Mouse (Mus musculus) forebrain, embryonic 10.5 days (tissue): ENCODE data around the gene 1700014D04Rik. TPM values are rescaled to one million over a fixed set of nuclear protein-coding genes. Genes with fewer than 3 reads are reported as not detected.

Source experiments
- DNase-seq: peaks from one replicate; pipeline ENCODE4 v3.0.0-alpha.2; 2017; ENCODE audit warnings: low spot score; ENCODE audit errors: extremely low spot score
- H3K27ac ChIP-seq: fragments of 300-500 bp; sonication (generic); 2 replicates; pipeline ENCODE4 v1.5.1; 2016; ENCODE audit warnings: mild to moderate bottlenecking
- H3K27me3 ChIP-seq: fragments of 300-500 bp; sonication (generic); 2 replicates; pipeline ENCODE4 v1.6.1; 2016; ENCODE audit warnings: mild to moderate bottlenecking; ENCODE audit not compliant: poor library complexity, severe bottlenecking
- H3K36me3 ChIP-seq: fragments of 300-500 bp; sonication (generic); replicated peaks from 2 replicates; pipeline ENCODE4 v1.6.1; 2016; ENCODE audit warnings: mild to moderate bottlenecking, moderate library complexity
- H3K4me1 ChIP-seq: fragments of 300-500 bp; sonication (generic); 2 replicates; pipeline ENCODE4 v1.6.1; 2016
- H3K4me3 ChIP-seq: fragments of 300-500 bp; sonication (generic); 2 replicates; pipeline ENCODE4 v1.5.1; 2016; ENCODE audit warnings: mild to moderate bottlenecking, moderate library complexity
- H3K9me3 ChIP-seq: fragments of 300-500 bp; sonication (generic); 2 replicates; pipeline ENCODE4 v1.6.1; 2016; ENCODE audit warnings: mild to moderate bottlenecking, moderate library complexity
- WGBS: fragments of 180-500 bp; shearing (Covaris S2); methylation state at CpG from one replicate; pipeline ENCODE4 v1.1.7; 2016; 5-methylcytosine and 5-hydroxymethylcytosine counted together
- polyA plus RNA-seq: library from polyadenylated mRNA; unstranded; fragments of >200 nt; fragmentation: Nextera tagmentation; extraction: Ambion mirVana; gene quantifications from 2 replicates; pipeline ENCODE4 v1.2.1, GENCODE M21; 2016

1700014D04Rik gene
- polyA plus RNA-seq, 1 experiment from 2014 or later, result not detected

DNA sequence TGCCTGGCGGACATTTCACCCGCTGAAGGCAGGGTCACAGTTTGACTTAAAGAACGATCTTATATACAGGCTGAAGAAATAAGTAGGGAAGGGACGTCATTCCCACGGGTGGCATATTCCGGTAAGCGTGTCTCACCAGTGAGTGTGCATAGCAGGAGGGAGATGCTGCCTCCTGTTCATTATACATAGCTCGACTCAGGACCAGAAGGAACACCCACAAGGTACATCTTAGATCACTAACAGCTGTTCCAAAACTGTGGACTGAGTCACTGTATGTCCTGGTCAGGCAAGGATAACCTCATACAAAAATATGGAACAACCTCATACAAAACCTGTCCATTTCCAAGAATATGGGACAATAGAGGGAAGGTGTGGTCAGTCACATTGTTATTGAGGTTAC, 47.4 kb downstream of the 1700014D04Rik start:
- DNase-seq, result no peak
- H3K27ac ChIP-seq, result no peak overlapping the region
- H3K27me3 ChIP-seq, result peaks cover 12% of the 10 kb centered on the region; the same call in 1 of the 2 replicates
- no peak overlapping the region for H3K4me3 ChIP-seq
- no peaks in the 10 kb centered on the region for H3K36me3 ChIP-seq
- 94% methylated on average over 8 of the region's 8 CpGs for WGBS
- peaks cover 5% of the 10 kb centered on the region for H3K4me1 ChIP-seq
- H3K9me3 ChIP-seq, result no peaks in the 10 kb centered on the region

DNA sequence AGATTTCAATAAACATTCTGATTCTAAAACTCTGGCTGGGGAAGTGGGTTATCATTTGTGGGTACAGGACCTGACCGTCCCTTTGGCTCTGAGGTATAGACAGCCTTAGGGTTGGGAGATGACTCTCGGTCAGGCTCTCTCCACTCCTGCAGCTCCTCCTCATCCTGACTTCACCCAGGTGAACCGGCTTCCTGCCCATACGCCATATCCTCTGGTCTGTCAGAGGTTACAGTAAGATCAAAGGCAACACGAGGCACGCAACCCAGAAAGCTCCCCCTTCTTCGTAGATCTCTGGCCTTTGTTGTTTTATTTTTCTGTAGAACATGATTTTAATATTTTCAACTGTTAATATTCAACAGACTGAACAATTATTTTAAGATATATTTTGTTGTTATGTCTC, 50.8 kb downstream of the 1700014D04Rik start:
- Histone ChIP-seq H3K4me3 (no peak overlapping the region), H3K36me3 (no peaks in the 10 kb centered on the region), H3K27ac (no peak overlapping the region), H3K4me1 (peaks cover 7% of the 10 kb centered on the region), H3K27me3 (no peaks in the 10 kb centered on the region), H3K9me3 (peaks cover 4% of the 10 kb centered on the region; the same call in 1 of the 2 replicates)
- no peak for DNase-seq
- 92% methylated on average over 7 of the region's 7 CpGs for WGBS

DNA sequence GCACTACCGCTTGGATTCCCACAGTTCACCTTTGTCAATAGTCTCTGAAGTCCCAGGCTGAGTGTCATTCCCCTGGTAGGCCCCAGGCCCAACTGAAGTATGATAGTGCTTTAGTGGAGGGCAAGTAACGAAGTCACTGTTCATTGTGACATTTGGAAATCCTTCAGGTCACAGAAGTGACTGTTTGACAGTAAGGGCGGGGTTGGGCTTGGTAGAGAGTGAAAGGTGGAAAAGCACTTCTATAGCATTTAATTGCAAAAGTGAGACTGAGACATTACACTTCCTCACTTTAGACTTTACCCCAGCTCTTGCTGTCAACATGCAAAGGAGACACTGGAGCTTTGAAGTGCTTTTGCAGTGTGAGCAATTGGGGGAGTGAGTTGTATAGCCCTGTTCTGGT, 52.5 kb downstream of the 1700014D04Rik start, which contains the start of gene 4921517D22Rik:
Gene 4921517D22Rik, minus strand, starts transcription at position 101 of the 400 bp plus-strand sequence.
- Histone ChIP-seq H3K27ac (no peak within 1 kb of the TSS), H3K4me3 (no peak within 1 kb of the TSS), H3K4me1 (peaks cover 7% of the 10 kb centered on the region), H3K36me3 (no peaks in the 10 kb centered on the region), H3K9me3 (peaks cover 4% of the 10 kb centered on the region; the same call in 1 of the 2 replicates), H3K27me3 (no peaks in the 10 kb centered on the region)
- WGBS, result 90% methylated on average over 3 of the region's 3 CpGs
- no peak for DNase-seq

DNA sequence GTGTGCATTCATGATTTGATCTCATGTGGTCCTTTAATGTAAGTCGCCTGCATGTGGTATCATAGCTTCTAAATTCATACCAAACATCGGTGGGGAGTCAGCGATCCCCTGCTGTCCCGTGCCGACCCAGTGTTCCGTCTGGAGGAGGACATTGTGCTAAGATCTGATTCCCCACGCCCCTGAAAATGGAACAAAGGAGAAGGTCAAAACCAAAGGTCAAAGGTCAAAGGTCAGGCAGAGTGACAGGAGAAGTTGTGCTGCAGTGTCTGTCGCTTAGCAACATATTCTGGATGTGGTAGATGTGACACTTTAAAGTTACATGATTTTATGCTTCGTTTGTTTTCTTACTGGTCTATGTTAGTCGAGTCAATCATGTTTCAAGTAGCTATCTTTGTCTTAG, 55.1 kb downstream of the 1700014D04Rik start:
- no peaks in the 10 kb centered on the region for H3K27me3 ChIP-seq
- H3K4me1 ChIP-seq, result peaks cover 10% of the 10 kb centered on the region
- no peak for DNase-seq
- H3K36me3 ChIP-seq, result no peaks in the 10 kb centered on the region
- H3K4me3 ChIP-seq, result no peak overlapping the region
- H3K27ac ChIP-seq, result no peak overlapping the region
- peaks cover 4% of the 10 kb centered on the region; the same call in 1 of the 2 replicates for H3K9me3 ChIP-seq
- WGBS, result 45% methylated on average over 10 of the region's 10 CpGs

Other genes starting within 250 kb of the 1700014D04Rik start
- gene Agtpbp1, start 161.5 kb downstream of the 1700014D04Rik start, polyA plus RNA-seq, result 12.6 and 13.6 TPM in 2 replicates
- gene Naa35, start 161.5 kb downstream of the 1700014D04Rik start, polyA plus RNA-seq, result 116 and 117 TPM in 2 replicates
- 142 and 154 TPM in 2 replicates for gene Golm1, start 70.9 kb downstream of the 1700014D04Rik start, polyA plus RNA-seq
- not detected in 2 replicates for gene 4921517D22Rik, start 52.6 kb downstream of the 1700014D04Rik start, polyA plus RNA-seq
- 0.04 and 0.05 TPM in 2 replicates for gene Spata31d1a, start 36.4 kb downstream of the 1700014D04Rik start, polyA plus RNA-seq
- gene Spata31d1b, start 34.5 kb downstream of the 1700014D04Rik start, polyA plus RNA-seq, result 0.04 TPM in 1 of 2 replicates, not detected in the other
- gene Spata31d1d, start 15.0 kb downstream of the 1700014D04Rik start, polyA plus RNA-seq, result not detected in 2 replicates
- 93.3 and 93.8 TPM in 2 replicates for gene Isca1, start 23.1 kb upstream of the 1700014D04Rik start, polyA plus RNA-seq
- gene Gm49354, start 35.5 kb upstream of the 1700014D04Rik start, polyA plus RNA-seq, result not detected in 2 replicates
- gene Tut7, start 76.4 kb upstream of the 1700014D04Rik start, polyA plus RNA-seq, result 39.0 and 40.0 TPM in 2 replicates